Mouse (Mus musculus) intestine, embryonic 16.5 days (tissue): Measurements from ENCODE around the gene Parp8. TPM values are rescaled to one million over a fixed set of nuclear protein-coding genes. Genes with fewer than 3 reads are reported as not detected.

Source experiments
- ATAC-seq: fragments of 200-750 bp; cut with Nextera tagmentation; 2 replicates; pipeline ENCODE4 v1.8.0; 2017; ENCODE audit warnings: moderate TSS enrichment, moderate library complexity
- H3K27ac ChIP-seq: fragments of 300-500 bp; sonication (generic); 2 replicates; pipeline ENCODE4 v1.5.1; 2014; ENCODE audit warnings: mild to moderate bottlenecking, low read length
- H3K27me3 ChIP-seq: fragments of 300-500 bp; sonication (generic); replicated peaks from 2 replicates; pipeline ENCODE4 v1.6.1; 2014; ENCODE audit warnings: low read length, control low read depth, mixed read lengths; ENCODE audit not compliant: control insufficient read depth, insufficient read depth
- H3K36me3 ChIP-seq: fragments of 300-500 bp; sonication (generic); 2 replicates; pipeline ENCODE4 v1.6.1; 2014; ENCODE audit warnings: low read length, control low read depth; ENCODE audit not compliant: control insufficient read depth, insufficient read depth
- H3K4me1 ChIP-seq: fragments of 300-500 bp; sonication (generic); 2 replicates; pipeline ENCODE4 v1.6.1; 2014; ENCODE audit warnings: low read length, control low read depth, mixed read lengths; ENCODE audit not compliant: control insufficient read depth, insufficient read depth
- H3K4me2 ChIP-seq: fragments of 300-500 bp; sonication (generic); 2 replicates; pipeline ENCODE4 v1.6.1; 2014; ENCODE audit warnings: low read depth, low read length, control low read depth
- H3K4me3 ChIP-seq: fragments of 300-500 bp; sonication (generic); 2 replicates; pipeline ENCODE4 v1.5.1; 2014; ENCODE audit warnings: mild to moderate bottlenecking, low read length
- H3K9ac ChIP-seq: fragments of 300-500 bp; sonication (generic); 2 replicates; pipeline ENCODE4 v1.6.1; 2014; ENCODE audit warnings: low read depth, low read length
- H3K9me3 ChIP-seq: fragments of 300-500 bp; sonication (generic); 2 replicates; pipeline ENCODE4 v1.6.1; 2016; ENCODE audit warnings: low read length, control low read depth; ENCODE audit not compliant: control insufficient read depth
- WGBS: fragments of 180-500 bp; shearing (Covaris S2); extraction: QIAGEN DNeasy Blood & Tissue Kit; methylation state at CpG from one replicate; pipeline ENCODE4 v1.1.7; 2014; 5-methylcytosine and 5-hydroxymethylcytosine counted together
- polyA plus RNA-seq: library from polyadenylated mRNA; unstranded; fragments of >200 nt; fragmentation: Nextera tagmentation; extraction: Ambion mirVana; gene quantifications from 2 replicates; pipeline ENCODE4 v1.2.1, GENCODE M21; 2015

Gene Parp8
- polyA plus RNA-seq, 1 experiment from 2014 or later = 6.3 TPM

DNA sequence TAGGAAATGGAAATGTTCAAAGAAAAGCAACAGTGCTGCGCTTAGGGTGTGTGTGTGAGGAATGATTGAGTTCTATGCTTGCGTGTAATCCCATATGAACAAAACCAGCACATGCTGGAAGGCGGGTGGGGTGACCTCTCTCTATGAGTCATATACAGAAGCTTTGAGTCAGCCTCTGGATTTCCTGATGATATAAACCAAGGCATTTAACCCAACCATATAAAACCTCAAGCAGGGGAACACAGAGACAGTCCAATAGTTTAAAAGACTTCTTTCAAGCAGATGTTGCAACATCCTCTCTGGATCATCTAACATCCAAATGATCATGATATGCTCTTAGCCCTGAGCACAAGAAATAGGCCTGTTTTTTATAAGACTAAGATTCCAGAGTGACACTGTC, 196.3 kb downstream of the Parp8 start:
- H3K9ac ChIP-seq = no peak overlapping the region
- no peak overlapping the region for H3K4me2 ChIP-seq
- H3K27me3 ChIP-seq = no peaks in the 10 kb centered on the region
- H3K4me1 ChIP-seq = no peaks in the 10 kb centered on the region
- peak; percentile 21; the same call in 1 of the 2 replicates for ATAC-seq
- no peaks in the 10 kb centered on the region for H3K9me3 ChIP-seq
- no peaks in the 10 kb centered on the region for H3K36me3 ChIP-seq
- no peak overlapping the region for H3K4me3 ChIP-seq
- WGBS = 72% methylated on average over 3 of the region's 3 CpGs
- H3K27ac ChIP-seq = no peak overlapping the region

DNA sequence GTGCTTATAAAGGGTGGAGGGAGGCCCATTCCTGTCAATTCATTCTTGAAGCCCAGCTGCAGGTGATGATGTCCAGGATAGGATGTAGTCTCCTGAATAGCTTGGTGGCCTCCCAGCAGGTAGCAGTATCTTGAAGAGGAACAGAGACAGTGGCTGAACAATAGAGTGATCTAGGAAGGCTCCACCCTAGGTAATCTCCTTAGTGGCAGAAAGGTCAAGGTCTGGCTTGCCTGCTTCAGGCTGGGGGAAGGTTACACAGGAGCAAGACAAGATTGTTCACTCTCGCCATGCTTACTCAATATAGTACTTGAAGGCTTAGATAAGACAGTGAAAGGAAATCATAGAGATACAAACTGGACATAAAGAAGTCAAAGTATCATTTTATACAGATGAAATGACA, 213.9 kb downstream of the Parp8 start:
- Histone ChIP-seq H3K4me3 (no peak overlapping the region), H3K4me2 (no peak overlapping the region), H3K27me3 (no peaks in the 10 kb centered on the region), H3K36me3 (no peaks in the 10 kb centered on the region), H3K27ac (no peak overlapping the region), H3K9ac (no peak overlapping the region), H3K4me1 (no peaks in the 10 kb centered on the region), H3K9me3 (no peaks in the 10 kb centered on the region)
- no peak for ATAC-seq
- 47% methylated on average over 1 of the region's 1 CpGs for WGBS

Other genes with a start within 250 kb of the Parp8 start
- gene Emb, start 183.0 kb upstream of the Parp8 start, polyA plus RNA-seq = 8.3 and 9.2 TPM in 2 replicates
- gene Gm17509, start 195.5 kb upstream of the Parp8 start, polyA plus RNA-seq = not detected in 2 replicates